Mouse (Mus musculus): ENCODE measurements at regions not wholly inside any gene's neighbourhood (a gene's known extent, or its start where the extent isn't known, plus 50 kb on each side); places are given as distances from the start of the nearest gene placed in this dataset.
"Not testable (repeated sequence)": the region's sequence is repeated elsewhere in the genome, so short reads cannot be mapped to it uniquely, and the experiment has no call there.

DNA sequence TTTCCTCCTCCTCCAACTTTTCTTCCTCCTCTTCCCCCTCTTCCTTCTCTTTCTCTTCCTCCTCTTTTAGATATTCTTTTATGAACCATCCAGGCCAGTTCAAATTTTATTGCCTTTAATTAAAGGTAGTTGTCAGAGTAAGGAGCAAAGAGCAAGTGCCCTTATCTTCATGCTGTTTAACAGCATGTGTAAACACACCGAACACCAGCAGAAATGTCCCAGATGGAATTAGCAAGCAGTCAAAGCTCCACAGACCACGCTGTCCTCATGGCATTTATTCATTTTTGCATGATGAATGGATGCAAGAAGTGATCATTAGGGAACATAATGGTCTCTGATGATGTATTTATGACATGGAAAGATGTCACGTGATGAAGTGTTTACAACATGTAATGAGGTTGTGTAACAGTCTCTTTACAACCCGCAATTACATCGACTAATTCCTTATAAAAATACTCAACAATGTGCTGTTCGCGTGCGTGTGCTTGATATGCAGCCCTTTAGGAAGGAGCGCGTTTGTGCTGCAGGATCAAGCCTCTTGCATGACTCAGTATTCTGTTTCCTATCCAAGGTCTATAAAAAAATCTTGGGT, 187.0 kb downstream of the Bmp2 start:
- in situ Hi-C loops (cut with MboI, MseI): no loop called here

- in situ Hi-C loops (cut with MboI, MseI): no loop called here
Observed at GRCm38 (mm10) chr2:133748493-133748892, 196.5 kb downstream of the Bmp2 start.

- in situ Hi-C loops (cut with MboI, MseI): no loop called here
Observed at GRCm38 (mm10) chr2:133749846-133750637, 198.1 kb downstream of the Bmp2 start.

- in situ Hi-C loops (cut with MboI, MseI): no loop called here
Observed at GRCm38 (mm10) chr2:133754088-133754487, 202.1 kb downstream of the Bmp2 start.

- in situ Hi-C loops (cut with MboI, MseI): loop anchor here in 1 of 2 experiments (10.0 kb wide), 1 partner anchor 557 kb away; no protein-coding TSS in a partner anchor
Observed at GRCm38 (mm10) chr2:133761496-133761895, 209.5 kb downstream of the Bmp2 start.

DNA sequence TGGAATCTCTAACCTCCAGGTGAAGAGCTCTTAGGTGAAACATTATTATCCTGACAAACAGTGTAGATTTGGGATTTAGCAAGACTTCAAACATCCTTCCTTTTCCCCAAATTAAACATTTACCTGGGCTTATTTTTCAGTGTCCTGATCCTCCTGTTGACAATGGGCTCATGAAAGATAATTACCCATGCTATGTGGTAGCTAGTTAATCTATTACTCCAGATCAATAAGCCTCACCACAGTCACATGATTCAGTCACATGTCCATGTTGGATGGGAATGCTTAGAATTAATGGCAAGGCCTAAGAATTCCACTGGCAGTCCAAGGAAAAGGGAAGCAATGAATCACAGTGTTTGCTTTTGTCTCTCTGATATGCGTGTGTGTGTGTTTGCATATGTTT, 216.6 kb downstream of the Bmp2 start:
- in situ Hi-C loops (cut with MboI, MseI): loop anchor here in 1 of 2 experiments (10.0 kb wide), 1 partner anchor 564 kb away; no protein-coding TSS in a partner anchor

- in situ Hi-C loops (cut with MboI, MseI): loop anchor here in 1 of 2 experiments (25.0 kb wide), 1 partner anchor 679 kb away; no protein-coding TSS in a partner anchor
Observed at GRCm38 (mm10) chr2:133783588-133784342, 231.8 kb downstream of the Bmp2 start.

DNA sequence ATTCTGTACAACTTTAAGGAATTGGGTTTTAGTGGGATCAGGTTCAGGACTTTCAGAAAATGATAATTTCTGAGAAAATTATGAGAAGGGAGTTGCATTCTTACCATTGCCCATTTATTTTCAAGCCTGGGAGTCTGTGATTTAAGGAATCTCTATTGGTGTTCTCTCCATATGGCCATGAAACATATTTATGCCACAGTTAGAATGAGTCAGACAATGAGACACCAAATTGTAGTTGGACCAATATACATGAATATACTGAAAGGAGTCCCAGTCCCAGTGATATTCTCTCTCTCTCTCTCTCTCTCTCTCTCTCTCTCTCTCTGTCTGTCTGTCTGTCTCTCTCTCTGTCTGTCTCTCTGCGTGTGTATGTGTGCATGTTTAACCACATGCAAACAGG, 239.1 kb downstream of the Bmp2 start:
- in situ Hi-C loops (cut with MboI, MseI): loop anchor here (5.0 to 25.0 kb wide), 2 partner anchors 671 to 691 kb away; no protein-coding TSS in a partner anchor

DNA sequence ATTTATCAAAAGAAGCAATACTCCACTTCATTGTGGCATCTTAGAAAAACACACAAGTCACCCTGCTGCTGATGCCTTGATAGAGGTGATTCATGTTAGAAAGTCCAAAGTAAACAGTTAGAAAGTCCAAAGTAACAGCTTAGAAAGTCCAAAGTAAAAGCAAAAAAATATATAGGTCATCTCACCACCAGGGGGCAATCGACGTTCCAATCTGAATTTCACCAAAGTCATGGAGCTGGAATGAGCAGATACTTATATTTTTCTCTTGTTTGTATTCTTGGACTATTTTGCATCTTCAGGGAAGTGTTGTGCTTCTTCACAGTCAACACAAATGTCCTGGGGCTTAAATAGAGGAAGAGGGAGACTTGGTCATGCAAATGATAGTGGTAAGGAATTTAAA, 241.3 kb downstream of the Bmp2 start:
- in situ Hi-C loops (cut with MboI, MseI): loop anchor here (5.0 to 25.0 kb wide), 2 partner anchors 669 to 689 kb away; no protein-coding TSS in a partner anchor

GRCm38 (mm10) chr2:133802666-133803065, 250.7 kb downstream of the Bmp2 start:
- in situ Hi-C loops (cut with MboI, MseI): no loop called here

GRCm38 (mm10) chr2:133821418-133821817, 269.5 kb downstream of the Bmp2 start:
- in situ Hi-C loops (cut with MboI, MseI): no loop called here

DNA sequence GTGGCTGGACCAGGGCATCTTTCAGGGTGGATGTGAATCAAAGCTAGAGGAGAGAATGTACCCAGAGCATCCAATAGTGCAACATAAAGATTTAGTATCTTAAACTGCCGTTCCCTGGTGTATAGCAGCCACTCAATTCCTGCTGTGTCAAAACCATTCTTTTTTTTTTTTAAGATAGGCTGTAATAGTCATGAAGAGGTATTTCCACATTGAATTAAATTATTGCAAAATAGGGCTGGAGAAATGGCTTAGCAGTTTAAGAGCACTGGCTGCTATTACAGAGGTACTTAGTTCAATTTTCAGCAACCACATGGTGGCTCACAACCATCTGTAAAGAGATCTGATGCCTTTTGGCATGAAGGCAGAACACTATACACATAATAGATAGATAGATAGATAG, 277.4 kb downstream of the Bmp2 start:
- in situ Hi-C loops (cut with MboI, MseI): no loop called here

- in situ Hi-C loops (cut with MboI, MseI): no loop called here
Observed at GRCm38 (mm10) chr2:133850485-133850884, 298.5 kb downstream of the Bmp2 start.

GRCm38 (mm10) chr2:133874982-133875381, 323.0 kb downstream of the Bmp2 start:
- in situ Hi-C loops (cut with MboI, MseI): not testable (repeated sequence)

DNA sequence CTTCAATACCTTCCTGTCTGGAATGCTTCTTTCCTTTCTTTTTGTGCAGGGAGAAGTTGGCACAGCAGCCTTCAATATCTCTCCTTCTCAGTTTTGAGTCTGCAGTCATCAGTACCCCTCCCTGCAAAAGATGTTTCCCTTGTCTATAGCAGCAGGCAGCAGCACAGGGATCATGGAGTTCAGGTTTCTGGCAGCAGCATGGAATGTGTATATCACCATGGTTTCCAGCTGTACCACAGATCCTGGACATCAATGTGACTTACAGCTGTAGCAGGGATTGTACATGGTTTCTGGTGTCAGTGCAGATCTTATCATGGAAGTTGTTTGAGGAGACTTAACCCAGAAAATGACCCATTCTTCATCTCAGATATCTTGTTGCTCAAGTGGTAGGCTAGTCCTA, 331.7 kb downstream of the Bmp2 start:
- in situ Hi-C loops (cut with MboI, MseI): loop anchor here in 1 of 2 experiments (10.0 kb wide), 1 partner anchor 511 kb away; no protein-coding TSS in a partner anchor

- in situ Hi-C loops (cut with MboI, MseI): no loop called here
Observed at GRCm38 (mm10) chr2:133906269-133906668, 354.3 kb downstream of the Bmp2 start.

All from T-helper 17 cell (primary cell).